Mouse (Mus musculus) myocyte (in vitro differentiated cells): ENCODE results near the gene Hpcal1.

Experiments used
- CEBPB ChIP-seq: IDR thresholded peaks from 2 replicates; pipeline ENCODE4 v1.6.1; 2011; ENCODE audit warnings: mild to moderate bottlenecking, moderate library complexity; ENCODE audit not compliant: poor library complexity, insufficient read depth, severe bottlenecking
- E2F4 ChIP-seq: IDR thresholded peaks from one replicate; pipeline ENCODE4 v1.6.1; 2011; ENCODE audit warnings: mild to moderate bottlenecking, control low read depth, moderate library complexity; ENCODE audit not compliant: insufficient read depth
- MAX ChIP-seq: IDR thresholded peaks from one replicate; pipeline ENCODE4 v1.6.1; 2011; ENCODE audit warnings: low read depth, mild to moderate bottlenecking, control low read depth
- MYOD1 ChIP-seq, 3 experiments: IDR thresholded peaks; one replicate each; pipeline ENCODE4 v1.6.1; 2011; ENCODE audit warnings: control low read depth in 2 of 3, low read depth in 2 of 3, mild to moderate bottlenecking in 2 of 3, moderate library complexity in 1 of 3; ENCODE audit not compliant: insufficient read length in 2 of 3, control insufficient read depth in 1 of 3
- POLR2A ChIP-seq: IDR thresholded peaks from one replicate; pipeline ENCODE4 v1.6.1; 2011; ENCODE audit warnings: low read depth, mild to moderate bottlenecking, control low read depth, moderate library complexity; ENCODE audit not compliant: insufficient read length
- POLR2AphosphoS2 ChIP-seq: IDR thresholded peaks from one replicate; pipeline ENCODE4 v1.6.1; 2011; ENCODE audit warnings: low read depth, control low read depth; ENCODE audit not compliant: insufficient read length
- REST ChIP-seq: IDR thresholded peaks from one replicate; pipeline ENCODE4 v1.6.1; 2011; ENCODE audit warnings: mild to moderate bottlenecking, control low read depth, moderate library complexity; ENCODE audit not compliant: insufficient read depth, insufficient read length
- TCF12 ChIP-seq: IDR thresholded peaks from one replicate; pipeline ENCODE4 v1.6.1; 2011; ENCODE audit warnings: mild to moderate bottlenecking, control low read depth; ENCODE audit not compliant: poor library complexity, insufficient read depth, severe bottlenecking
- USF1 ChIP-seq: IDR thresholded peaks from one replicate; pipeline ENCODE4 v1.6.1; 2011; ENCODE audit warnings: low read depth, mild to moderate bottlenecking, control low read depth, moderate library complexity

GRCm38 (mm10) chr12:17747191-17748154 is 56.8 kb downstream of the Hpcal1 start:
- TF ChIP-seq POLR2A (no peak), POLR2AphosphoS2 (no peak), E2F4 (no peak), USF1 (no peak), MAX (no peak), TCF12 (peak; percentile 93), CEBPB (0 out of 2 replicates have a peak, but pooled peaks have one; percentile 52), REST (no peak), MYOD1 (IDR thresholded peaks at IDR 0.05; ENCODE audit: control insufficient read depth in 1 of 3, insufficient read length in 2 of 3, low read depth in 2 of 3) (peak; percentile 89 to 99 (median 99))
